Mouse (Mus musculus) ZHBTc4 (cell line): ENCODE measurements around the gene Tmprss3.

Source experiments
- DNase-seq: peaks from one replicate; pipeline ENCODE4 v3.0.0-alpha.2; 2011; ENCODE audit warnings: low read depth, low spot score

Gene Tmprss3

DNA sequence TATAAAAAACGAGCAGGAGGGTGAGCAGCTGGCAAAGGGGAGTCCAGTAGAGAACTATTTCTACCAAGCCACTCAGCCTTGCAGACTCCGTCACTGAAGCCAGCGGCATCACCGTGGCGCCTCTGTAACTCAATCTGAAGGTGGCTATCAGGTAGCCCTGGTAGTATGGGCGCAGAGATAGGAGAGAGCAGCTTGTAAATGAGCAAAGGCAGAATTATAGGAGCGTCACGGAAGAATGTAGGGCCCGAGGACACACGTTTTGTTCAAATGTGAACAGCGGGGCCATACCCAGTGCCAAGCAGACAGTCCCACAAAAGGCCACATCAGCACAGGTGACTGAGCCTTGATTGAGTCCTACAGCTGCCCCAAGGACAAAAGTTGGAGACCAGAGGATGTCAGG is at the start of gene Tmprss3:
Tmprss3 (minus strand) TSS at position 101 of the 400 bp plus-strand sequence.
- DNase-seq: no peak

DNA sequence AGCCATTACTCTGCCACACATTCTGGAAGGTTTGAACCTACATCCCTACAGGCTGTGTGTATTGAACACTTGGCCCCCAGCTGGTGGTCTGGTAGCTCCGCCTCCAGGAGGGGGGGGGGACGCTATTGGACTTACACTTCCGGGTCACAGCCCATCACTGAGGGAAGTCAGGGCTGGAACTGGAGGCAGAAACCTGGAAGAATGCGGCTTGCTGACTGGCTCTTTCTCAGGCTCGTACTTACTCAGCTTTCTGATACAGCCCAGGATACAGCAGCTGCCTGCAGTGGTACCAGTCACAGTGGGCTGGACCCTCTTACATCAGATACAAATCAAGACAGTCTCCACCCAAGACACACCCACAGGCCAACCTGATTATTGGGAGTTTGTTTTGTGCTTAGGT is 48.4 kb upstream of the Tmprss3 start:
- DNase-seq: peak; percentile 95

DNA sequence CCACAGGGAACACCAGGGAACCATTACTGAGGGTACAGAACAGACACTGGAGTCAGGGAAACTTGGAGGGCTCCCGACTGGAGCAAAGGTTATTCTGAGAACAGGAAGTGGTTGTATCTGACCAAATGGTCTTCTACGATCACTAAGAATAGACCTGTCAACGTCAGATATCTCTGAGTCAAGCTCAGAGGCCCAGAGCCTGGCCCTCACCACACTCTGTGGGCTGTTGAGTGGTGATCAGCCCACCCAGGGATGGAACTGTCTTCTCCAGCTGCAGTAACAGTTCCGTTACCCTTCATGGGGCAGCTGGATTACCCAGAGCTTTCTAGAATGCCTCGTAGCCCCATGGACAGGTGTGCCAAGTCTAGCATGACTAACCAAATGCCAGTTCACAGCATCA is 46.5 kb upstream of the Tmprss3 start:
- DNase-seq: no peak

DNA sequence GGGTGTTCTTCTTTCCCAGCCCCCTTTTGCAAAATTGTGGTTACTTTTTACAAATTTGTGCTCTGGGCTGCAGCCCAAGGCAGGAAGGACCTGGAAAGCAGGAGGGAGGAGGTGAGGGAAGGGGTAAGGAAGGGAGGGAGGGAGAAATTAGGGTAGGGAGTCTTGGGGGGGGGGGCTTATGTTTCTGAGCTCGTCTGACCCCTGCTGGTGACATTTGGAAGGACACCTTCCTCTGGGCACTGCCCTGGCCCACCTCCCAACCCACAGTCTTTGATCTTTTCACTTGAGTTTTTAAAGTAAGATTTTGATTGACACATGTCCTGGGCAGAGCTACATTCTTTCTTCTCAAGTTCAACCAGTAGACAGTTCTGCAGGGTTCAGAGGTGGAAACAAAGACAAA is 44.0 kb upstream of the Tmprss3 start:
- peak; percentile 51 for DNase-seq

DNA sequence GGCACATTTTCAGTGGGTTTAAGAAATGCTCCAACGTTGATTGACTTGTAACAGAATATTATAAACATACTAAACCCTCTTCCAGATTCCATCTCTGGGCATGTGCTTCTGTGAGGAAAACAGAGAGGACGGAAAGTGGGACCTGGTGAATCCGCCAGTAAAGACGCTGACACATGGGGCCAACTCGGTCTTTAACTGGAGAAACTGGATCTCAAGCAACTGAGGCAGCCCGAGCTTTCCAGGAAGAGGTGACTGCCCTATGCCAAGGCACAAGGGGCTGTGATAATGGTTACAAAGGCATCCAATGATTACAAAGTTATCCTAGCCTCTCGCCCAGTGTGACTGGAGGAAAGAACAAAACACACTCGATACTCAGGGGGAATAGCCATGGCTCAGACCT is 42.4 kb upstream of the Tmprss3 start:
- DNase-seq: no peak

DNA sequence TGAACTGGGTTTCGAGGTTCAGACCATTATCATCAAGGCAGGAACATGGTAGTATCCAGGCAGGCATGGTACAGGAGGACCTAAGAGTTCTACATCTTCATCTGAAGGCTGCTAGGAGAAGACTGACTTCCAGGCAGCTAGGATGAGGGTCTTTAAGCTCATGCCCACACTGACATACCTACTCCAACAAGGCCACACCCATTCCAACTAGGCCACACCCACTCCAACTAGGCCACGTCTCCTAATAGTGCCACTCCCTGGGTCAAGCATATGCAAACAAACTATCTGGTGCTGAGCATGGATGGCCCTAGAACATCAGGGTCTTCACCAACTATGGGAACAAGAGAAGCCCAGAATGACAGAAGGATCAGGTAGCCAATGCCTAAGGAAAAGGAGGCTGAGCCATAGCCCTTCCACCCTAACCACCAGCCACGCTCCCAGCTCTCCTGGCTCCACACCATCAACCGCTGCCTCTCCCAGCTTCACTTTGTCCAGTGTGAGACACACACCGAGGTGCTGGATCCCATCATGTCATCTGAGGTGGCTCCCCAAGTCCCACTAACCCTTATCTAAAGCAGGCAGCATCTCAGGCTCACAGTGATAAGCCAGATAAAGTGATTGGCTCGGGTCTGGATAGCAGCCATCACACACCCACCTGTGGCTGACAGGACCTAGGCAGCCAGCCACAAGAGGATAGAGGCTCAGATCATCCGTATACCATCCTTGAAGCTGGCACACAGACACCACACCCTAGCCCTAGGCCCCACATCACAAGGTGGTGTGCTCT is 39.6 kb upstream of the Tmprss3 start:
- no peak for DNase-seq

DNA sequence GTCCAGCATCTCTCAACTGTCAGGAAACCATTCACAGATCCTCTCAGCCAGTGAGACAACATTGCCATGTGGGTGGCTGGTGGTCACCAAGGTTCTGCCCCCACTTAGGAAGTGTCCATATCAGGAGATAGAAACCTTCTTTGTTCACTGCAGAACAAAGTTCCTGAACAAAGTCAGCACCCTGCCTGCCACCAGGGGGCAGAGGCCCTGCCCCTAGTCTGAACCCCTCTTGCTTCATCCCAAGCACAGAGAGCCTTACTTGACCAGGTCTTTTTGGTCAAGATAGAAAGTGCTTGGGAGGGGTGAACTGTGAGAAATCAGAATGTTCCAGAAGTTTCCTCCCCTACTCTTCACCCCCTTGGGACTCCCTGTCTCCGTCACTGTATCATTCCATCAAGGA is 37.1 kb upstream of the Tmprss3 start:
- DNase-seq: no peak

DNA sequence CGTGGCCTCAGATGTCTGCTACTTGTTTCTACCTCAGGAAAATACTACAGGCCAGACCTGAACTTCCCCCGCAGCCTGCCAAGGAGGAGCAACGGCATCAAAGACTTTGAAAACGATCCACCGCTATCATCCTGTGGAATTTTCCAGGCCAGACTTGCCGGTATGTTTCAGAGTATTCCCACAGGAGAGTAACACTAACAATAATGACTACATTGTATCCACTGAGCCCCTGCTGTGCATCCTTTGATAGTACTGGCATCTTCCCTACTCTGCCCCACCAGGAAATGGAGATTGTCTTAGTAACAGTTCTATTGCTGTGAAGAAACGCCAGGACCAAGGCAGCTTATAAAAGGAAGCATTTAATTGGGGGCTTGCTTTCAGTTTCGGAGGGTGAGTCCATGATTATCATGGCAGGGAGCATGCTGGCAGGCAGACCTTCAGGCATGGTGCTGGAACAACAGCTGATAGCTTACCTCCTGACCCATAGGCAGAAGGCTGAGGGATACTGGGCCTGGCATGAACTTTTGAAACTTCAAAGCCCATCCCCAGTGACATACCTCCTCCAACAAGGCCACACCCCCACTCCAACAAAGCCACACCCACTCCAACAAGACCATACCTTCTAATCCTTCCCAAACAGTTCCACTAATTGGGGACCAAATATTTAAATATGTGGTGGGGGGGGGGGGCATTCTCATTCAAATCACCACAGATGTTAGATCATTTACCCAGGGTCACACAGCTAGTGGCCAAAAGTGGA is 33.7 kb upstream of the Tmprss3 start:
- peak; percentile 85 for DNase-seq

DNA sequence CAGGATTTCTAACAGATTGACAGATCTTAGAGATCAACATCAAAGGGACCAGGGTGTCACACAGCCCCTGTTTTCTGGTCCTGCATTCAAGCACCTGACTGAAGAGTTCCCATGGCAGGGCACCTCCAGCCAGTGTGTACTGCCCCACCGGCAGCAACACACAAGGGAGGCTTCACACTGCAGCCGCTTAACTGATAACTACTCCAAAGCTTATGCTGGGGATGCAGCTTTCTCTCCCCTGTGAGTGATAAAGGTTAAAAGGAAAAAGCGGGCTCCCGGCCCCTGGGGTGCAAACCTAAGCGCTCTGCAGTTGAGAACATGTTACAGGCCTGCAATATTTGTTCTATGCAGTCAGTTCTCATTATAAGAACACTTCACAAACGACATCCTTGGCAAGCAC is 33.0 kb upstream of the Tmprss3 start:
- no peak for DNase-seq

DNA sequence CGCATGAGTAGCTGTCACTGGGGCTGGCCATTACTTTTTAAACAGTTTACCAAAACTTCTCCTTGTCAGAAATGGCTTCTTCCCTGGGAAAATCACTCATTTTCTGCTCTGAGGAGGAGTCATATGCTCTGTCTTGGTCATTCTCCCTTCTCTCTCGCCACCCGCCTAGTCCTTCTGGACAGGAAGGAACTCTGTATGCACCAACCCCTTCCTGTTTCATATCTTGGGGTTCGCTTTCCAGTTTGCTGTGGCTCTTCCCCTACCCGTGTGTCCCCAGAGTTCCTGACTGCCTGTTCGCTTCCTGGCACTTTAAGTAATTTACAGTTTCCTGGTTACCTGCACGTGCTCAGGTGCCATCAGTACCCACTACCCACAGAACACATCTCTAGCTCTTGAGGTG is 28.2 kb upstream of the Tmprss3 start:
- DNase-seq: no peak

DNA sequence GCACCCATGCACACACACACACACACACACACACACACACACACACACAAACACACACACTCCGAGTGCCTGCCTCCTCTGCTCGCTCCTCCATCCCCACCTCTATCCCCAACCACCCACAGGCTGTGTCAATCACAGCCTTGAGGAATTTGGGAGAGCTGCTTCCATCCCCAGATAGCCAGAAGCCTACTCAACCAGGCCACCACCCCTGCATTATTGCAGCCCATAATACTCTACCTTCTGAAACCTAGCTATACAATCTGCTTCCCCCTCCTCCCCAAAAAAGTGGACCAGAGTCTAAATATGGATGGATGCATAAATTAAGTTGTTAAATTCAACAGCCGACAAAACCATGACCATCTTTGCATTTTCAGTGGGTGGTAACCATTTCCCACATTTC is 27.6 kb upstream of the Tmprss3 start:
- no peak for DNase-seq

DNA sequence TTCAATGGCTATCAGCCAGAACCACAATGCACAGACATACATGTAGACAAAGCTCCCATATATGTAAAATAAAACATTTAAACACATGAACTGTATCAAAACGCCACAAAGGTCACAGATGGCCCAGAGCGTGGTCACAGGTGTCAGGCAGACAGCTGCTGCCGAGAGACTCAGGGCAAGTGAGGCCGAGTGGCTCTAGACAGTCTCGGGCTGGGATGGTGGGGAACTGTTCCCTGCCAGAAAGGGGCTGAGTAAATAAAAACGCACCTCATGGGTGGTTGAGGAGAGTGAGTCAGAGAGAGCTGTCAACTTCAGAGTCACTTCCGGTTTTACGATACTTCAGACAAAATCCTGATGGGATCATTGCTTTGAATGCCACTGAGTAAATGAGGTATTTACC is 25.8 kb upstream of the Tmprss3 start:
- no peak for DNase-seq

DNA sequence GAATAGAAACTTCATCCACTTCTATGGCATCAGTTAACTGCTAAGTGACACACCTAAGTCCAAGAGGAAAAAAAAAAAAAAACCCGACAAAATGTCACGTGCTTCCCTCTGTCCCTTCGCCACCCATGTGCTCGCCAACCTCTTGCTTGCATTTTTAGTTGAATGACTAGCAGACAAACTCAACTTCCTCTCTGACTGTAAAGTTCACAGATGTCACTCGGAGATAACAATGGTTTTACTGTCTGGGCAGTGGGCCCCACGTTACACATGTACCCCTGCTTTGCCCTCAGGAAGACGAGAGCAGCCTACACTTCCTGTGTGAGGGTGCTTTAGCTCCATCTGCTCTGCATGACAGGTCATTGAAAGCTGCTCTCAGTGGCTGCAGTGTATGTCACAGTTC is 25.1 kb upstream of the Tmprss3 start:
- DNase-seq: no peak

DNA sequence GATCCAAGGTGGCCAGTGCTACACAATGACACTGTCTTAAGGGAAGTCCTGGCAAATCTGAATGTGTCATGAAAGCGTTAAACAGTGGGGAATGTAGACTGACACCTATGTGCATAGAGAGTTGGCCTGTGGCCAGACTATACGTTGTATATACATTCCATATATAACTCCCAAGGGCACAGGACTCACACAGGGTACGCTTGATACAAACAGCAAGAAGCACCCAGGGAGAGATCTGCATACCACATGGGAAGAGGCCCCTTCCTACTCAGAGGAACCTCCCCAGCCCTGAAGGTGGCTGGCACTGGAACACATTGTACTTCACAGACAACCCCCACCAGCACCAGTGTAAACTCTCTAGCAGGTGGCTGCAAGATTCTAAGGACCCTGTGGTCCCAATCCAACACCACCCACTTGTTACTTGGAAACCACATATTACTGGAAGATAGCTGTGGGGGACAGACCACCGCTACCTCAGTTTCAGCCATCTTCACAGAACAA is 24.1 kb upstream of the Tmprss3 start:
- no peak for DNase-seq

DNA sequence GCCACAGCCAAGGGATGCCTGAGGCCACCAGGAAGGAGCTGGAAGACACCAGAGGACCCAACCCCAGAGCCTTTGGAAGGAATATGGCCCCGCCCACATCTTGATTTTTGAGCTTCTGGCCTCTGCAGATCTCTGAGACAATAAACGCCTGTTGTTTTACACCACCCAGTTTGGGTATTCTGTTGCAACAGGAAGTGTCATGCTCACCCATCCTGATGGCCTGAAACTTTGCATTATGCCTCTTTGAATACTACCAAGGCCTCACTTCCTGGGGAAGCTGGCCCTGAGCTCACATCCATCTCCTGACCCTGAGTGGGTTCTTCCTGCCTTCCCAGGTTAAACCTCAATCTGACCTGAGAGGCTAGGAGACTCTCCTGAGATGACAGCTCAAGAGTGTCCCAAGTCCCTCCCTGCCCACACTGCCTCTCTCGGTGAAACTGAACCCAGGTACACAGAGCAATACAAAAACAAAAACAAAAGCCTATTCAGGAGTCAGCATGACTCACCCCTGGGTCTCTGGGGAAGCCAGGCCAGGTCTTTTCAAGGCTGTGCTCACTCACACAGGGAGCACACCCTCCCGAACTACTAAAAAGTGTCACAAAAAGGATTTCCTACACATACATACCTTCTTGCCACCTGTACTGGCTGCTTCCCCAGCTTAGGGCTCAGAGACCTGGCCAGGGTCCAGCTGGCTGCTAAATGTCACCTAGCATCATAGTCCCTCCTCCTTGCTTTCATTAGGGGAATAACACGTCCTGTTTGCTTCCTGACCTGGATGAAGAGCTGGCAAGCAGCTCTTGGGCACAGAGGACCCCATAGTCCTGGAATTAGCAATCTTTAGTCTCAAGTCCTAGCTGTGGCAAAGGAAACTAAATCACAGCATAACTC is 17.5 kb upstream of the Tmprss3 start:
- no peak for DNase-seq

DNA sequence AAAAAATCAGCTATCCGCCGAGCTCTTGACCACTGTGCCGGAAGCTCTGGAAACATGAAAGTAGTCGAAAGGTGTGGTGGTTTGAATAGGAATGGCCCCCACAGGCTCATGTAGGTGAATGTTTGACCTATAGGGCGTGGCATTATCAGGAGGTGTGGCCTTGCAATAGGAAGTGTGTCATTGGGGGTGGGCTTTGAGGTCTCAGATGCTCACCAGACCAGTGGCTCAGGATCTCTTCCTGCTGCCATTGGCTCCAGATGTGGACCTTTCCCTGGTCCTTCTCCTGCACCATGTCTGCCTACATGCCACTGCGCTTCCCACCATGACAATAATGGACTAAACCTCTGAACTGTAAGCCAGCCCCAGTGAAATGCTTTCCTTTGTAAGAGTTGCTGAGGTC is 13.1 kb upstream of the Tmprss3 start:
- DNase-seq: peak; percentile 89

DNA sequence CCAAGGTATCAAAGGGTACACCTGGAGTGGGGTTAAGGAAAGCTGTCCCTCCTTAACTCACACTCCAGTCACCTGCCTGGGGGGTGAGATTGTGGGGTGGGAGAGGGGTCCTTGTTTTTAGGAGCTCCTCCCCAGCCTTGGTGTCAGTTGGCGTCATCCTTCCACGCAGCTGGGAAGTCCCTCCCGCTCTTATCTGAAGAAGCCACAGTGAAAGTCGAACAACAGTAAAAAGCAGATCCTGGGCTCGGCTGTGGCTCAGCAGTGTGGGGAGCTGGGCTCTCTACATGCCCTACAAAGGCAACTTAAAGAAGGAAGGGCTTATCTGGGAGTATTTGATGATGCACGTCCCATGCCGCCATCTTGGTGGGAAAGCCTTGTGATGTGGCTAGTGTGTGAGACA is 11.5 kb upstream of the Tmprss3 start:
- no peak for DNase-seq

DNA sequence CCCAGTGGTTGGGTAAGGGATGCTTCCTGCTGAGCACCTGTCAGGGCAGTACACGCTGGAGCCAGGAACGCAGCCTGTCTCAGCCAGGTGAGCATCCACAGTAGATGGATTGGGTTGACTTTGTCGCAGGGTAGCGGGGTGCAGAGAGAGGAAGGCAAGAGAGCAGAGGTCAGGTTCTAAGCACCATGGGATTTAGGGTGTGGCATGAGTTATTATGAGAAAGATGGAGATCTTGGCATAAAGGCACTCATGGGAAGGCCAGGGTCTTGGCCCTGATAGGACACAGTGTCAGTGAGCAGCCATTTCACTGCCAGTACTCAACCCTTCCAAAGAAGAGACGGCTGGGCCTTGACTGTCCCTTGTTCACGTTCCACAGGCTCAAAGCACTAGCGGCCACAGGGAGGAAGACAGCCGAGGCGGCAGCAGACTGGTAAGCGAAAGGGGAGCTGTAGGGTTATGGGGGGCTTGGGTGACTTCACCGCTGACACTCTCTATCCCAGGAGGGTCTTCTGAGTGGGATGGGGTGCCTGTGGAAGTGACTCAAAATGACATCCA is 10.7 kb upstream of the Tmprss3 start:
- DNase-seq: no peak

DNA sequence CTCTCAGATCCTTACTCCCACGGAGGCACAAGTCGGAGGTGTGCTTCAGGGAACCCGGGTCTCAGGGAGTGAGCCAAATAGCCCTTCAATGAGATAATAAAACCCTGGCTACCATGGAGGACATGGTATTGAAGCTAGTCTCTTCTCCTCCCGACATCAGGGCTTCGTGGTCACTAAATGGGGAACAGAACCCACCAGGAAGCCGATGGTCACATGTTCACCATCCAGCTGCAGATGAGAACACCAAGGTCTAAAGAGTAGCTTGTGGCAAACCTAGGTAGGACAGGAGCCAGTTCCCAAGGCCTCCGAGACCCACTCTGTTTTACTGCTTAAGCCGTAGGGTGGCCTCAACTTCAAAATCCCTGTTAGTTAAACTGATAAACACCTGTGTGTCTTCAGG is 9.9 kb upstream of the Tmprss3 start:
- DNase-seq: no peak

DNA sequence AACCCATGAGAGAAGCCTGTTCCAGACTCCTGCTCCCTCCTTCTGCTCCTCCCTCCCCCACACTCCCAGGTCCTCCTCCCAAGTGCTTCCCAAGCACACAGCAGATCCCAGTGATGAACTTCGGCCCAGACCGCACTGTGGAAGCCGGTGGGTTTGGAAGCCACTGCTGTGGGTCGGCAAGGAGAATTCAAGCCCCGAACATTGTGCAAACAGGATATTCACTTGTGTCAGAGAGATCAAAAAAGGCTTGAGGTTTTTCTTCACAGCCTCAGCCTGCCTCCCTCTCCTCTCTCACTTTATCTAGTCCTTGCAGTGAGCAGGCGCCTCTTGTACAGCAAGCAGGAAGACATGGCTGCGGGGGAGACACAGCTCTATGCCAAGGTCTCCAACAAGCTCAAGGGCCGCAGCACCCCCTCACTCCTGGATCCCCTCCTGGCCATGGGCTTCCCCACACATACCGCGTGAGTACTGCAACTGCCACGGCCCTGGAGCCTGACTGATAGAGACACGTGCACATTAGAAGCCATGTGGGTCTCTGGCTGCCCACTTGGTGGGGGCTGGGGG is 9.1 kb upstream of the Tmprss3 start, which contains the start of gene Ubash3a:
Ubash3a (plus strand) TSS at position 103 of the 564 bp plus-strand sequence.
- no peak for DNase-seq

DNA sequence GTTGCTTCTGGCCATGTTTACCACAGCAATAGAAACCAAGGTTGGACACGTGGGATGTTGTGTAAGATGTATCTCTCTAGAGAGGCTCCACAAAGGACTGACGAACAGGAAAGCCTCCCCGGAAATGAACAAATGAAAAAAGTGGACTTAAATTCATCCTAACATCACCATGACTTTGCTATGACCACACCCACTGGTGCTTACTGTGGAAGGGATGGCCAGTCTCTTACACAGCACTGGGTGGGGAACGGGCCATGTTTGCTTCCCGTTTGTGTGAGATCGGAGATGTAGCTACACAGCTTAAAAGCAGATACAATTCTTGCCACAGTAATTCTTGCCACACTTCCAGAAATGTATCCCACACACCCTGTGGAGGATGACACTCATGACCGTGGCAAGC is 2.5 kb downstream of the Tmprss3 start:
- no peak for DNase-seq
